Mouse (Mus musculus): ENCODE measurements at regions not wholly inside any gene's neighbourhood (a gene's known extent, or its start where the extent isn't known, plus 50 kb on each side); places are given as distances from the start of the nearest gene placed in this dataset.

- DNase-seq = peak; percentile 82
Measured at GRCm38 (mm10) chr5:67155582-67155981, 56.5 kb upstream of the Phox2b start.

- DNase-seq = no peak
Measured at GRCm38 (mm10) chr5:67156911-67157310, 57.8 kb upstream of the Phox2b start.

GRCm38 (mm10) chr5:67176827-67177226, 77.7 kb upstream of the Phox2b start:
- no peak for DNase-seq

GRCm38 (mm10) chr5:67179221-67179620, 80.1 kb upstream of the Phox2b start:
- DNase-seq = no peak

GRCm38 (mm10) chr5:67189376-67189901, 70.9 kb upstream of the Tmem33 start:
- no peak for DNase-seq

GRCm38 (mm10) chr5:67194065-67194464, 66.3 kb upstream of the Tmem33 start:
- no peak for DNase-seq

GRCm38 (mm10) chr5:67205083-67205738, 55.2 kb upstream of the Tmem33 start:
- no peak for DNase-seq
